Mouse (Mus musculus): ENCODE results near the gene Fzd10. TPM values are rescaled to one million over a fixed set of nuclear protein-coding genes. Genes with fewer than 3 reads are reported as not detected.

The Fzd10 gene
- polyA plus RNA-seq (2014; fragmentation: Nextera tagmentation; extraction: Ambion mirVana) = 7.9 and 8.5 TPM in 2 replicates

DNA sequence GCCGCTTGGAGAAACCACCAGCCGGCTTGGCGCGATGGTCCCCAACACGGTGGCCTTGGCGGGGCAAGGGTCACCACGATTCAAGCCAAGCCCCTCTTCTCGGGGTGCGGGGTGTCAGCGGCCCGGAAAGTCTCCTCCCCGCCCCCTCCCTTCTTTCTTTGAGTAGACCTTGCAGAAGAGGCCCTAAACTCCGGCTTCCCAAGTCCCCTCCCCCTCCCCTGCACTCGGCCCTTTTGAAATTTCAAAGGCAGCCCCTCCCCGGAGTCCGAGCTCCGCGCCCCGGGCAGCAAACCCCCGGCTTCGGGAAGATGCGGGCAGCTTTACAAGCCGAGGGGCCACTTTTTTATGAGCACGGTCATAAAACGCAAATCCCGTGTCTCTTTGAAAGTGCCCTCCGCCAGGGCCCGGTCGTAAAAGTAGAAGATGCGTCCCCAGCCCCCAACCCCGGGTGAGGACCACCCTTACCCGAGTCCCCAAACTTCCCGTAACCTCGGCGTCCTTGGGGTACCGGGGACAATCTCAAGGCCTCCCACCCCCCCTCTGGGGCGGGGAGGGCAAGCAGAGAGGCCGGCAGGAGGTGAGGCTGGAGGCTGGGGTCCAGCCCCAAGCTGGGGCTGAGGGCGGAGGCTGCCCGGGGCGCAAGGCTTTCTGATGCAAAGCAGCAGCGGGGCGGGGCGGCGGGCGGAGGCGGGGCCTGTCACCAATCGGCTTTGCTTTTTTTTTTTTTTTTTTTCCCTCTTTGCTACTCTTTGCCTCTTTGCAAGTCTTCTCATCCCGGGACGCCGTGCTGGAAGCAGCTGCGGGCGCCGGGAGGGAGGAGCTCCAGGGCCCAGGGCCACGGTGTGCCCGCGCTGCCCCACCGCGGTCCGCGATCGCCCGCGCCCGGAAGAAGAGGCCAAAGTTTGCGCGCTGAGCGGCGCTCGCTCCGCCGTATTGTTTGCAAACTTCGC is at the start of gene Fzd10:
Gene Fzd10, plus strand, starts transcription at position 773 of the 950 bp plus-strand sequence.
- ATAC-seq (ENCODE audit: insufficient number of reproducible peaks, low FRiP score, low TSS enrichment, low read depth) (peak; percentile 76), DNase-seq (ENCODE audit: low spot score) (peak; percentile 95)
- 0 out of 2 replicates have a peak, but pooled peaks cover 4% of the 10 kb centered on the region for H3K27me3 ChIP-seq (ENCODE audit: control insufficient read depth, insufficient read depth, low read length)
- H3K27ac ChIP-seq (replicated peaks; ENCODE audit: low read depth, low read length) = peak within 1 kb of the TSS; percentile 95
- peaks cover 45% of the 10 kb centered on the region for H3K4me1 ChIP-seq (ENCODE audit: control insufficient read depth, insufficient read depth, low read length)
- WGBS = under 1% methylated on average over 67 of the region's 73 CpGs
- peak within 1 kb of the TSS; percentile 82 for H3K9ac ChIP-seq (ENCODE audit: low read length)
- peak within 1 kb of the TSS; percentile 74 for H3K4me3 ChIP-seq (ENCODE audit: low read depth, low read length)
- no peaks in the 10 kb centered on the region for H3K36me3 ChIP-seq (ENCODE audit: control insufficient read depth, insufficient read depth, low read length)
- peak within 1 kb of the TSS; percentile 98 for H3K4me2 ChIP-seq (ENCODE audit: low read depth, severe bottlenecking)
- no peaks in the 10 kb centered on the region for H3K9me3 ChIP-seq (ENCODE audit: control insufficient read depth, low read length)

DNA sequence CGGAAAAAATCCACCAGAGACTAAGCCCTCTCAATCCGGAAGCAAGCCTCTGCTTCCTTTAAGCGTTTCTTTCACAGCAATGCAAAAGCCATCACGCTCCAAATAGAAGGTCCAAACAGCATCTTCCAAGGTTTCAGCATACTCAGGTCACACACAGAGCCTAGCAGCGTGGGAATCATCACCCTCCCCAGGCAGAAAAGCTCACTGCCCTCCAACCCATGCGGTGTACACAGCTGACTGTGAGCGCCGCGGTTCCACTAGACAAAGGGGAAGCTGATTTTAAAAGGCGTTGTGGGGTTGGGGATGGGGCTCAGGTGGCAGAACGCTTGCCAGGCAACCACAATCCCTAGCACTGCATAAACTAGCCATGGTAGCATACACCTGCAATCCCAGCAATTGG is 49.2 kb upstream of the Fzd10 start:
- Histone ChIP-seq H3K27ac (replicated peaks; ENCODE audit: low read depth, low read length) (no peak overlapping the region), H3K9me3 (ENCODE audit: control insufficient read depth, low read length) (no peaks in the 10 kb centered on the region), H3K4me2 (ENCODE audit: low read depth, severe bottlenecking) (peak overlapping the region; percentile 10; the same call in 1 of the 2 replicates), H3K27me3 (ENCODE audit: control insufficient read depth, insufficient read depth, low read length) (0 out of 2 replicates have a peak, but pooled peaks cover 2% of the 10 kb centered on the region), H3K36me3 (ENCODE audit: control insufficient read depth, insufficient read depth, low read length) (no peaks in the 10 kb centered on the region), H3K4me3 (ENCODE audit: low read depth, low read length) (no peak overlapping the region), H3K4me1 (ENCODE audit: control insufficient read depth, insufficient read depth, low read length) (peaks cover 10% of the 10 kb centered on the region; the same call in 1 of the 2 replicates), H3K9ac (ENCODE audit: low read length) (no peak overlapping the region)
- ATAC-seq (ENCODE audit: insufficient number of reproducible peaks, low FRiP score, low TSS enrichment, low read depth) (no peak), DNase-seq (ENCODE audit: low spot score) (peak; percentile 37)
- 14% methylated on average over 11 of the region's 11 CpGs for WGBS

DNA sequence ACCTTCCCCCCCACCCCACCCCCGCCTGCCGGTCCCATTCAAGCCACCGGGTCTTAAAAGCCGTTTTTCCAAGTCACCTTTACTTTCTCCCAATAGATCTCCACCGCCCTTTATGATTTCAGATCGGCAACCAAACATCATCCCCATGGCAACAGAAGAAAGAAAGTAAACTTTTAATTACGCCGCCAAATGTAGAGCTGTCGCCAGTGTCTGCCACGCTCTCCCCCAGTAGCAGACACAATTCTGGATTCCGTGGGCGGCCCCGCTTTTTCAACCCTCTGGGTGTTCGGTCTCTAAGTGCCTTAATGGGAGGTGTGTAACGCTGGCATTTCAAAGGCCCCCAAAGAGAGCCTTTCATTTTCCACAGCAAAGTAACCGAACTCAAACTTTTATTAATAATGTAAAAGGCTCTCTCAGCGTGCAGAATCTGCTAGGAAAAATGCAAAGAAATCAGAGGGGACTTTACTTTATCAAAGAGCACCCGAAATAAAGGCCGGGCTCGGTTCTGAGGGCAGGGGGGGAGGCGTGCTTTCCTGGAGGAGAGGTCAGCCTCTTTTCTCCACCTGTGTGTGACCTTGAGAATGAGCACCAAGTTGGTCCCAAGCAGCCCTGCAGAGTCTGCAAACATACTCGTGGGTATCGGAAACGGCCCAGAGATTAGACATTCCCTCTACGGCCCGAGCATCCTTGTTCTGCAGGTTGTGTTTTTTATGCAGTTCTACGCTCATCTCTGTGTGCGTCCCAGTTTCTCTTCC is 48.3 kb upstream of the Fzd10 start:
- no peak overlapping the region for H3K27ac ChIP-seq (replicated peaks; ENCODE audit: low read depth, low read length)
- no peaks in the 10 kb centered on the region for H3K9me3 ChIP-seq (ENCODE audit: control insufficient read depth, low read length)
- peak overlapping the region; percentile 15; the same call in 1 of the 2 replicates for H3K4me3 ChIP-seq (ENCODE audit: low read depth, low read length)
- ATAC-seq (ENCODE audit: insufficient number of reproducible peaks, low FRiP score, low TSS enrichment, low read depth) (no peak), DNase-seq (ENCODE audit: low spot score) (peak; percentile 46)
- no peaks in the 10 kb centered on the region for H3K36me3 ChIP-seq (ENCODE audit: control insufficient read depth, insufficient read depth, low read length)
- peaks cover 10% of the 10 kb centered on the region; the same call in 1 of the 2 replicates for H3K4me1 ChIP-seq (ENCODE audit: control insufficient read depth, insufficient read depth, low read length)
- peak overlapping the region; percentile 50 for H3K4me2 ChIP-seq (ENCODE audit: low read depth, severe bottlenecking)
- H3K9ac ChIP-seq (ENCODE audit: low read length) = peak overlapping the region; percentile 22
- 10% methylated on average over 28 of the region's 28 CpGs for WGBS
- H3K27me3 ChIP-seq (ENCODE audit: control insufficient read depth, insufficient read depth, low read length) = 0 out of 2 replicates have a peak, but pooled peaks cover 2% of the 10 kb centered on the region

DNA sequence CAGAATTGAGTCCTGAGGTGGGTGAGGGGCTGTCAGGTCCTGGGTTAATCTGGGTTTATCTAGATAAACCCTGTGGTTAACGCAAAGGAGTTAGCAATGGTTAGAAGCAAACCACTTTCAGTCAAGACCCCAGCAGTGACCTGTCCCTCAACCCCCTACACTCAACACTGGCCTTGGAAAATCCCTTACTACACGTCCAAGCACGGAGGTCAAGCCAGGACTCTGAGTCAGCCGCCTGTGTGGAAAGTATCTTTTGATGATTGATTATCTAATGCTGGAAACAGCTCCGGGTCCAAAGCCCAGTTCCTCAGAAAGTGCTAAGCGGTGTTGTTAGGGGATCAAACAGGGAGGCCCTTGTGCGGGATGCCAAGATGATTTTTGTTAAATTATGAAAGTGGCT is 42.5 kb upstream of the Fzd10 start:
- DNase-seq (ENCODE audit: low spot score) = no peak
- Histone ChIP-seq H3K27me3 (ENCODE audit: control insufficient read depth, insufficient read depth, low read length) (no peaks in the 10 kb centered on the region), H3K27ac (replicated peaks; ENCODE audit: low read depth, low read length) (no peak overlapping the region), H3K4me3 (ENCODE audit: low read depth, low read length) (no peak overlapping the region), H3K4me2 (ENCODE audit: low read depth, severe bottlenecking) (no peak overlapping the region), H3K9me3 (ENCODE audit: control insufficient read depth, low read length) (no peaks in the 10 kb centered on the region), H3K4me1 (ENCODE audit: control insufficient read depth, insufficient read depth, low read length) (no peaks in the 10 kb centered on the region), H3K9ac (ENCODE audit: low read length) (no peak overlapping the region), H3K36me3 (ENCODE audit: control insufficient read depth, insufficient read depth, low read length) (no peaks in the 10 kb centered on the region)
- ATAC-seq (ENCODE audit: insufficient number of reproducible peaks, low FRiP score, low TSS enrichment, low read depth) = no peak
- 17% methylated on average over 7 of the region's 7 CpGs for WGBS

DNA sequence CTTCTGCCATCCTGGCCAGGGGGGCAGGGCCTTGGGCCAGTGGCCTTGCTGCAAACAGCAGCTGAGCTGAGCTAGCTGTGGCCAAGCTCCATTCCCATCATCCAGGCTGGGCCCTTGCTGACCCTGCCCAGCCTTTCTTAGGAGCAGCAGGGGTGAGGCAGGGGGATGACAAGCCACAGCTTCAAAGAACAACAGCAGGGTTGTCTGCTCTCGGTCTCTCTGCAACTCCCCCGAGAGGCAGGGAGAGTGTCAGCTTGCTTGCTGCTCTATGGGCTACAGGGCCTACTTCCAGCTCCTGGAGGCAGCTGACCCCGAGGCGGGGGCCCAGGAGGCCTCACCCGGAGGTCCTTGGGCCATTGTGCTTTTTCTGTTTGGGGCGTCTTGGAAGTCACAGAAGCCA is 33.3 kb upstream of the Fzd10 start:
- Histone ChIP-seq H3K27ac (replicated peaks; ENCODE audit: low read depth, low read length) (no peak overlapping the region), H3K9ac (ENCODE audit: low read length) (no peak overlapping the region), H3K9me3 (ENCODE audit: control insufficient read depth, low read length) (no peaks in the 10 kb centered on the region), H3K4me1 (ENCODE audit: control insufficient read depth, insufficient read depth, low read length) (peaks cover 5% of the 10 kb centered on the region; the same call in 1 of the 2 replicates), H3K4me3 (ENCODE audit: low read depth, low read length) (no peak overlapping the region), H3K27me3 (ENCODE audit: control insufficient read depth, insufficient read depth, low read length) (no peaks in the 10 kb centered on the region), H3K4me2 (ENCODE audit: low read depth, severe bottlenecking) (no peak overlapping the region), H3K36me3 (ENCODE audit: control insufficient read depth, insufficient read depth, low read length) (no peaks in the 10 kb centered on the region)
- 28% methylated on average over 6 of the region's 6 CpGs for WGBS
- no peak for ATAC-seq (ENCODE audit: insufficient number of reproducible peaks, low FRiP score, low TSS enrichment, low read depth)
- no peak for DNase-seq (ENCODE audit: low spot score)

DNA sequence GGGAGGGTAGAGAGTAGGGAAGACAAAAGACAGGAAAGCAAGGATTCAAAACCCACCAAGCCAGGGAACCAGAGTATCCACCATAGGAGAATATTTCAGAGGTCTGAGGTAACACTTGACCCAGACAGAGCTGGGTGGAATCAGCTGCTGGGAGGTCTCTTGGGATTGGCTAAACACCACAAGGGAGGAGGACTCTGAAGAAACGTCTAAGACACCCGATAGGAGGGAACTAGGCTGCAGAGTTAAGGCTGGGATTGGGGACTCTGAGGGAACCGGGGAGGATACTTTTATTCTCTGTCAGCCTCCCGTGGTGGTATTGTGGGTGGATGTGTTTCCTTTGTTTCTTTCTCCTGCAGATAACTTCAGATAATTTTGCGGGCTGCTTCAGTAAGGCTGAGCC is 31.7 kb upstream of the Fzd10 start:
- H3K36me3 ChIP-seq (ENCODE audit: control insufficient read depth, insufficient read depth, low read length) = no peaks in the 10 kb centered on the region

DNA sequence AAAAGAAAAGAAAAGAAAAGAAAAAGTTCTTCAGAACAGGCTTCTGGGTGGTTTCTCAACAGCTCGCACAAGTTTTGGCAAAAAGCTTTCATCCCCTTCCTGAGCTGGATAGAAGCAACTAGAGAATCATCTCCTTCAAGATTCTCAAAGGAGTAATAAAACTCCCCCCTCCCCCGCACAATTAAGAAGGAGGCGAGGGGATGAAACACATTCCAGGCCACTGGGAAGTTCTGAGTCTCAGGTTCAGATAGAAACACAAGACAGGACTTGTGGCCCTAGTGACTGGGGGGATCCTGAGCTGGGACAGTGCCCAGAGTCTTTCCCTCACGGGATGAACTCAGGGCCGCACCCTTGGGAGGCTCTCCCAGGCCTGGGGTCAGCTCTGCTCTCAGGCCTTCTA is 30.6 kb upstream of the Fzd10 start:
- Histone ChIP-seq H3K27ac (replicated peaks; ENCODE audit: low read depth, low read length) (no peak overlapping the region), H3K4me3 (ENCODE audit: low read depth, low read length) (no peak overlapping the region), H3K27me3 (ENCODE audit: control insufficient read depth, insufficient read depth, low read length) (no peaks in the 10 kb centered on the region), H3K4me1 (ENCODE audit: control insufficient read depth, insufficient read depth, low read length) (peaks cover 5% of the 10 kb centered on the region; the same call in 1 of the 2 replicates), H3K9me3 (ENCODE audit: control insufficient read depth, low read length) (no peaks in the 10 kb centered on the region), H3K9ac (ENCODE audit: low read length) (no peak overlapping the region), H3K4me2 (ENCODE audit: low read depth, severe bottlenecking) (no peak overlapping the region), H3K36me3 (ENCODE audit: control insufficient read depth, insufficient read depth, low read length) (no peaks in the 10 kb centered on the region)
- DNase-seq (ENCODE audit: low spot score) = no peak
- 19% methylated on average over 5 of the region's 5 CpGs for WGBS
- 0 out of 2 replicates have a peak, but pooled peaks have one; percentile 49 for ATAC-seq (ENCODE audit: insufficient number of reproducible peaks, low FRiP score, low TSS enrichment, low read depth)

More for the DNA sequence above, 31.7 kb upstream of the Fzd10 start:
- Histone ChIP-seq H3K4me2 (ENCODE audit: low read depth, severe bottlenecking) (no peak overlapping the region), H3K4me1 (ENCODE audit: control insufficient read depth, insufficient read depth, low read length) (peaks cover 5% of the 10 kb centered on the region; the same call in 1 of the 2 replicates), H3K27me3 (ENCODE audit: control insufficient read depth, insufficient read depth, low read length) (no peaks in the 10 kb centered on the region), H3K9me3 (ENCODE audit: control insufficient read depth, low read length) (no peaks in the 10 kb centered on the region), H3K9ac (ENCODE audit: low read length) (no peak overlapping the region), H3K4me3 (ENCODE audit: low read depth, low read length) (no peak overlapping the region), H3K27ac (replicated peaks; ENCODE audit: low read depth, low read length) (no peak overlapping the region)
- 31% methylated on average over 5 of the region's 5 CpGs for WGBS
- no peak for ATAC-seq (ENCODE audit: insufficient number of reproducible peaks, low FRiP score, low TSS enrichment, low read depth)
- no peak for DNase-seq (ENCODE audit: low spot score)

DNA sequence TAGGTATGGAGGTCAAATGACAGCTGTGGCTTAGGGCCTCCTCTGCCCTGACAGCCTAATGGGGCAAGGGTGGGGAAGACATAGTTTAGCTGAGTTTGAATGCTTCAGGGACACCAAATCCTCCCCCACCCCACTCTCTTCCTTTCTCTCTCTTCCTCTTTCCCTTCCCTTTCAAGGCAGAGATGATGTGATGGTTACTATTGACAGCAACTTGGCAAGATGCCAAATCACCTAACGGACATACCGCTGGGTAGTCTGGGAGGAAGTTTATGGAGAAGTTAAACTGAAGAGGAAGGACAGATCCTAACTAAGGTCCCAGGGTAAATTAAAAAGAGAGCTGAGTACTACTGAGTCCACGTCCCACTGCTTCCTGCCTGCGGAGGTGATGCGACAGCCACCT is 29.8 kb upstream of the Fzd10 start:
- Histone ChIP-seq H3K36me3 (ENCODE audit: control insufficient read depth, insufficient read depth, low read length) (no peaks in the 10 kb centered on the region), H3K27me3 (ENCODE audit: control insufficient read depth, insufficient read depth, low read length) (no peaks in the 10 kb centered on the region), H3K4me3 (ENCODE audit: low read depth, low read length) (no peak overlapping the region), H3K4me2 (ENCODE audit: low read depth, severe bottlenecking) (no peak overlapping the region), H3K9me3 (ENCODE audit: control insufficient read depth, low read length) (no peaks in the 10 kb centered on the region), H3K4me1 (ENCODE audit: control insufficient read depth, insufficient read depth, low read length) (peaks cover 5% of the 10 kb centered on the region; the same call in 1 of the 2 replicates), H3K9ac (ENCODE audit: low read length) (no peak overlapping the region), H3K27ac (replicated peaks; ENCODE audit: low read depth, low read length) (no peak overlapping the region)
- DNase-seq (ENCODE audit: low spot score) (no peak), ATAC-seq (ENCODE audit: insufficient number of reproducible peaks, low FRiP score, low TSS enrichment, low read depth) (no peak)
- 85% methylated on average over 5 of the region's 5 CpGs for WGBS
